In the genomic region with DNA sequence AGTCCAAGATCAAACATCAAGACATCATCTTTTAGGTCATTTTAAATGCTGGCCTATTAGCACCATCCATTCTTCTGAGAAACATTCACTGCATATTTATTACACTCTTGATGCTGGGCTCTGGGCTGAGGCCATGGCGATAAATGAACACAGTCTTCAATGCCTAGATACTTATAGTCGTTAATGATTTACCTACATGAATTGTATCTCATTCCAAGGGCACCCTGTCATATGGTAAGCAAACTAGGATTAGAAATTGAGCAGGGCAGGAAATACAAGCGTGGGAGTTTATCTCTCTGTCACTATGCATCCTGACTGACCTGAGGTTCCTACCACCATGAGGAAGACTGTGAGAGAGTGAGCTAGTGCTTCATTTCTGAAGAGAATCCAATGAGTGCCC, we compare ENCODE assay signal across 20 mouse cellular contexts.
"Had no signal": no experiment of that assay in that cellular context is flagged by ENCODE, and none has a peak within 500 bp of the region (broad histone marks: within the 10 kb centered on the region; RNA-seq: fewer than 3 reads in every experiment).

No protein-coding gene starts in this region.

- H3K27ac ChIP-seq: liver, embryonic 15.5 days; lung, embryonic 15.5 days; macrophage; midbrain, embryonic 13.5 days; midbrain, embryonic 15.5 days; neural tube, embryonic 12.5 days had no signal

- H3K36me3 ChIP-seq: liver, embryonic 15.5 days; lung, embryonic 15.5 days; midbrain, embryonic 13.5 days; midbrain, embryonic 15.5 days; neural tube, embryonic 12.5 days had no signal

- H3K4me1 ChIP-seq: liver, embryonic 15.5 days; neural tube, embryonic 12.5 days had no signal

- H3K9me3 ChIP-seq: liver, embryonic 15.5 days; lung, embryonic 15.5 days; megakaryocyte, embryonic 14.5 days; midbrain, embryonic 13.5 days; midbrain, embryonic 15.5 days; neural tube, embryonic 12.5 days had no signal

- H3K9ac ChIP-seq: liver, embryonic 15.5 days; liver, postnatal 0 days; lung, embryonic 15.5 days; midbrain, embryonic 13.5 days; midbrain, embryonic 15.5 days; neural tube, embryonic 12.5 days had no signal

- H3K4me3 ChIP-seq: liver, embryonic 15.5 days; lung, embryonic 15.5 days; megakaryocyte, embryonic 14.5 days; midbrain, embryonic 13.5 days; midbrain, embryonic 15.5 days; neural tube, embryonic 12.5 days had no signal

- ATAC-seq: liver, postnatal 0 days; lung, postnatal 0 days; midbrain, embryonic 13.5 days; midbrain, embryonic 15.5 days had no signal

- H3K4me2 ChIP-seq: liver, embryonic 15.5 days; lung, embryonic 15.5 days; midbrain, embryonic 11.5 days; midbrain, embryonic 13.5 days; midbrain, embryonic 15.5 days; neural tube, embryonic 12.5 days had no signal

- DNase-seq: liver, postnatal 0 days; lung, adult 2 months; lung, postnatal 14 days; lung, postnatal 36 days; retina, postnatal 1 day; right cerebral cortex, adult 18-20 months; right cerebral cortex, postnatal 25 days; right cerebral cortex, postnatal 4 days; spleen, adult 18-20 months; thymus, adult 18-20 months; thymus, postnatal 14 days had no signal

- H3K27me3 ChIP-seq: liver, embryonic 15.5 days; lung, embryonic 15.5 days; midbrain, embryonic 13.5 days; midbrain, embryonic 15.5 days; neural tube, embryonic 12.5 days had no signal
